18 mouse cellular contexts compared by ENCODE assay signal in genomic region chr16:30787351-30787750, GRCm38 (mm10).
A peak's percentile ranks its signal among the peaks of the same experiment; 100 is the strongest.
DNase-seq lines count a peak whose midpoint lies in the region; ATAC-seq and TF ChIP-seq lines count a peak whose summit lies in the region.
"Had no signal": no experiment of that assay in that cellular context is flagged by ENCODE, and none has a peak within 500 bp of the region (broad histone marks: within the 10 kb centered on the region; RNA-seq: fewer than 3 reads in every experiment).

No protein-coding gene starts in this region.

- no peak for ATAC-seq in kidney, embryonic 15.5 days (replicated peaks; ENCODE audit: low FRiP score)

- H3K27ac ChIP-seq in heart, adult 2 months, result peak overlapping the region; percentile 26
- H3K27ac ChIP-seq in kidney, embryonic 15.5 days, result no peak overlapping the region
- peak overlapping the region; percentile 98 for H3K27ac ChIP-seq in MEL (ENCODE audit: control insufficient read depth, low read depth, low read length)
- H3K27ac ChIP-seq: forebrain, embryonic 12.5 days; limb, embryonic 12.5 days had no signal

- H3K4me2 ChIP-seq in kidney, embryonic 15.5 days, result no peak overlapping the region
- H3K4me2 ChIP-seq: forebrain, embryonic 12.5 days; limb, embryonic 12.5 days had no signal

- no peak for TF ChIP-seq RAD21 in MEL (IDR thresholded peaks at IDR 0.05; ENCODE audit: low read depth, low read length)

- H3K79me2 ChIP-seq in heart, adult 2 months (replicated peaks; ENCODE audit: control insufficient read depth, insufficient read depth, low read length), result no peaks in the 10 kb centered on the region
- no peaks in the 10 kb centered on the region; the same call in 1 of the 2 replicates for H3K79me2 ChIP-seq in MEL (ENCODE audit: control insufficient read depth, insufficient read depth, low read length, poor library complexity)

- TF ChIP-seq EP300 in heart, adult 2 months (IDR thresholded peaks at IDR 0.05; ENCODE audit: insufficient read depth, low read depth, low read length), result no peak
- TF ChIP-seq EP300 in MEL (IDR thresholded peaks at IDR 0.05; ENCODE audit: low read depth in 1 of 2, low read length in 2 of 2), result no peak

- H3K9me3 ChIP-seq in kidney, embryonic 15.5 days (replicated peaks), result no peaks in the 10 kb centered on the region
- no peaks in the 10 kb centered on the region for H3K9me3 ChIP-seq in MEL (replicated peaks; ENCODE audit: insufficient read depth, low read length)
- H3K9me3 ChIP-seq: forebrain, embryonic 12.5 days; limb, embryonic 12.5 days had no signal

- H3K27me3 ChIP-seq in heart, adult 2 months (ENCODE audit: control insufficient read depth, insufficient read depth, low read length), result no peaks in the 10 kb centered on the region
- H3K27me3 ChIP-seq in kidney, embryonic 15.5 days, result no peaks in the 10 kb centered on the region
- H3K27me3 ChIP-seq in MEL (ENCODE audit: control insufficient read depth in 1 of 2, insufficient read depth in 2 of 2, low read length in 2 of 2), result peaks cover 0 to 3% of the 10 kb centered on the region in 2 experiments; a peak in 1 of 4 replicates
- H3K27me3 ChIP-seq: CH12.LX; forebrain, embryonic 12.5 days; limb, embryonic 12.5 days had no signal

- TF ChIP-seq POLR2A in heart, adult 2 months (IDR thresholded peaks at IDR 0.05; ENCODE audit: insufficient read depth, low read depth, low read length), result no peak
- no peak for TF ChIP-seq POLR2A in MEL (IDR thresholded peaks at IDR 0.05; ENCODE audit: control insufficient read depth in 1 of 2, insufficient read depth in 1 of 2, low read depth in 1 of 2, low read length in 2 of 2, poor library complexity in 1 of 2)

- peaks cover 11% of the 10 kb centered on the region; the same call in 1 of the 2 replicates for H3K36me3 ChIP-seq in heart, adult 2 months (ENCODE audit: control insufficient read depth, insufficient read depth, low read length)
- H3K36me3 ChIP-seq in kidney, embryonic 15.5 days, result no peaks in the 10 kb centered on the region
- H3K36me3 ChIP-seq in MEL (ENCODE audit: control insufficient read depth in 1 of 2, insufficient read depth in 2 of 2, low read length in 2 of 2), result peaks cover 0 to 43% of the 10 kb centered on the region in 2 experiments; a peak in 2 of 4 replicates
- H3K36me3 ChIP-seq: forebrain, embryonic 12.5 days; limb, embryonic 12.5 days had no signal

- DNase-seq in heart, adult 2 months, result peak; percentile 35 to 50
- DNase-seq in heart, postnatal 14 days, result no peak
- DNase-seq in kidney, postnatal 14 days, result peak; percentile 16
- DNase-seq in MEL (ENCODE audit: low read depth, low spot score), result no peak
- DNase-seq in heart, postnatal 4 days, result peak; percentile 8
- DNase-seq in cerebellum, adult 18-20 months, result no peak
- no peak for DNase-seq in gastrocnemius, postnatal 36 days
- DNase-seq: adrenal gland, postnatal 25 days; cerebellum, adult 8-10 months; gastrocnemius, postnatal 14 days; lung, adult 2 months; lung, postnatal 4 days; midbrain, embryonic 14.5 days; thymus, adult 18-20 months had no signal

- H3K4me3 ChIP-seq in heart, adult 2 months, result no peak overlapping the region
- no peak overlapping the region for H3K4me3 ChIP-seq in kidney, embryonic 15.5 days (replicated peaks)
- peak overlapping the region; percentile 58 to 65; a peak in 3 of 4 replicates for H3K4me3 ChIP-seq in MEL (ENCODE audit: control insufficient read depth in 1 of 2, insufficient read depth in 1 of 2, low read depth in 2 of 2, low read length in 2 of 2)
- H3K4me3 ChIP-seq: forebrain, embryonic 12.5 days; limb, embryonic 12.5 days had no signal

- no peak for TF ChIP-seq CTCF in heart, adult 2 months (IDR thresholded peaks at IDR 0.05)
- no peak for TF ChIP-seq CTCF in MEL (IDR thresholded peaks at IDR 0.05 in 2 of 3, conservative IDR thresholded peaks at IDR 0.05 in 1 of 3; ENCODE audit: control insufficient read depth in 1 of 3, insufficient read depth in 1 of 3, low read depth in 2 of 3, low read length in 3 of 3, poor library complexity in 1 of 3, severe bottlenecking in 1 of 3)

- no peak overlapping the region for H3K9ac ChIP-seq in heart, adult 2 months (ENCODE audit: low read depth, low read length)
- no peak overlapping the region for H3K9ac ChIP-seq in kidney, embryonic 15.5 days
- peak overlapping the region; percentile 76 for H3K9ac ChIP-seq in MEL (ENCODE audit: control insufficient read depth, low read depth, low read length, poor library complexity, severe bottlenecking)
- H3K9ac ChIP-seq: forebrain, embryonic 12.5 days; limb, embryonic 12.5 days had no signal

- intact Hi-C loops in heart, adult 2 months (cut with DNase I), result no loop called here
- intact Hi-C loops in heart, postnatal 14 days (cut with DNase I), result no loop called here
- intact Hi-C loops in gastrocnemius, postnatal 36 days (cut with DNase I), result no loop called here

- peaks cover 34% of the 10 kb centered on the region for H3K4me1 ChIP-seq in heart, adult 2 months (ENCODE audit: control insufficient read depth, insufficient read depth, low read length)
- H3K4me1 ChIP-seq in kidney, embryonic 15.5 days, result peaks cover 40% of the 10 kb centered on the region
- H3K4me1 ChIP-seq in MEL (ENCODE audit: control insufficient read depth in 1 of 2, insufficient read depth in 2 of 2, low read length in 2 of 2), result peaks cover 27 to 57% of the 10 kb centered on the region in 2 experiments

- 57% methylated on average over 1 of the region's 1 CpGs for WGBS in heart, adult 2 months
- 82% methylated on average over 1 of the region's 1 CpGs for WGBS in kidney, embryonic 15.5 days

TF ChIP-seq in MEL, 35 proteins besides CTCF, POLR2A, EP300 and RAD21:
- TF ChIP-seq ZNF384 (IDR thresholded peaks at IDR 0.05; ENCODE audit: low read depth, low read length), result no peak
- no peak for TF ChIP-seq KAT2A (conservative IDR thresholded peaks at IDR 0.05; ENCODE audit: low read depth, low read length)
- TF ChIP-seq ZMIZ1 (IDR thresholded peaks at IDR 0.05; ENCODE audit: low read depth, low read length), result no peak
- no peak for TF ChIP-seq BHLHE40 (IDR thresholded peaks at IDR 0.05; ENCODE audit: borderline replicate concordance, low read depth, low read length)
- no peak for TF ChIP-seq SIN3A (IDR thresholded peaks at IDR 0.05; ENCODE audit: low read length)
- TF ChIP-seq MYC (IDR thresholded peaks at IDR 0.05; ENCODE audit: low read depth, low read length), result no peak
- TF ChIP-seq CHD2 (IDR thresholded peaks at IDR 0.05; ENCODE audit: low read length), result no peak
- no peak for TF ChIP-seq MEF2A (IDR thresholded peaks at IDR 0.05; ENCODE audit: extremely low read depth, insufficient replicate concordance, low read depth, low read length, poor library complexity, severe bottlenecking)
- no peak for TF ChIP-seq E2F4 (IDR thresholded peaks at IDR 0.05; ENCODE audit: borderline replicate concordance, low read depth, low read length)
- TF ChIP-seq POLR2AphosphoS2 (IDR thresholded peaks at IDR 0.05; ENCODE audit: low read length), result no peak
- no peak for TF ChIP-seq MAFK (IDR thresholded peaks at IDR 0.05; ENCODE audit: borderline replicate concordance, low read depth, low read length)
- TF ChIP-seq UBTF (IDR thresholded peaks at IDR 0.05; ENCODE audit: borderline replicate concordance, insufficient read depth, low read depth, low read length), result no peak
- no peak for TF ChIP-seq POLR2AphosphoS5 (IDR thresholded peaks at IDR 0.05; ENCODE audit: borderline replicate concordance, low read depth, low read length)
- no peak for TF ChIP-seq GATA1 (IDR thresholded peaks at IDR 0.05; ENCODE audit: low read depth, low read length)
- TF ChIP-seq MYB (IDR thresholded peaks at IDR 0.05; ENCODE audit: low read depth, low read length), result no peak
- TF ChIP-seq SMC3 (IDR thresholded peaks at IDR 0.05; ENCODE audit: low read depth, low read length), result no peak

Comparison
In these comparisons a context has a peak if more than half of its experiments do, and no peak if none do; other contexts are left out.
1. DNase-seq: peak in heart, adult 2 months (2 of 2), kidney, postnatal 14 days (single experiment) and heart, postnatal 4 days (single experiment); none in heart, postnatal 14 days (0 of 2), MEL (single experiment), cerebellum, adult 18-20 months (0 of 2) and gastrocnemius, postnatal 36 days (0 of 2).
2. H3K4me3 ChIP-seq: peak in MEL (2 of 2); none in heart, adult 2 months (single experiment) and kidney, embryonic 15.5 days (single experiment).